Mouse (Mus musculus) small intestine, adult 10 weeks (tissue): Measurements from ENCODE around the gene Camta1. TPM values are rescaled to one million over a fixed set of nuclear protein-coding genes. Genes with fewer than 3 reads are reported as not detected.

ENCODE experiments used
- polyA plus RNA-seq: library from polyadenylated mRNA; stranded (reverse); fragments of 350-450 nt; fragmentation: Illumina TruSeq; extraction: RNeasy Lipid Tissue Mini Kit (QIAGEN cat#74804); gene quantifications from one replicate; pipeline ENCODE4 v1.2.3, GENCODE M21; 2014; ENCODE audit warnings: low replicate concordance

Camta1 gene
- polyA plus RNA-seq: 30.6 TPM

DNA sequence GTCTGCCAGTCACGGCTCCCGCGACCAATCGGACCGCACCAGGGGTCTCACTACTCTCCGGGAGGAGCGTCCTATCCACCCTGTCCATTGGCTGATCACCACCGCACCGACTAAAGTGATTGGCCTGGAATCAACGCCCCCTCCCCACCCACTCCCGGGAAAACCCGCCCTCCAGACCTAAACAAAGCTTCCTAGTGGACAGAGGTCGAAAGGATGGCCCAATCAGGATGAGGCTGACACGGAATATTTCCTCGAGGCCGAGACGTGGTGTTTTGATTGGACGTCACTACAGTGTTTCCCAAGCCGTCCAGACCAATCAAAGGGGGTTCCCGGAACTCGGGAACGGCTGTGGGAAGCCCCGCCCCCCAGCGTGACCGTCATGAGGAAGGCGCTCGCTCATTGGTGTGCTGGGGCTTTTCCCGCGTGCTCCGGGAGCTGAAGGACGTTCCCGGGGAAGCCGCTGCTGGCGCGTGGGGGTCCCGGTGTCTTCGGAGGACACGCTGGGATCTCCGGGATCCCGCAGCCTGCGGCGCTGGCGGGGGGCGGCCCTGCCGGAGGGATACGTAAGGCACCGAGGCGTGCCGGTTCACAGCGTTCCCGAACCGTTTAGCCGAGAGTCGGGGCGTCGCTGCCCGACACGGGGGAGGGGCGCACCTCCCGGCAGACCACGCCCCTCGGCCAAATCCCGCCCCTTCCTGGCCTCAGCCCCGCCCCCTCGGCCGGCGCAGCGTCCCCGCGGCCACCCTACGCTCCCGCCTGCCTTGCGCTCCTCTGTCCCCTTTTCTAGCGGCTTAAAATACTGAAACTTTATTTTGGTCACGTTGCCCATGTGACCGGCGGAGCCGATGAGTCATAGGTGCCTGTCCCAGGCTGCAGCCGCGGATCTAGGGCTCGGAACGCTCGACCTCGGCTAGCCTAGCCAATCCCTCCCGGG lies at the start of gene Camta1:
Gene Camta1, minus strand, starts transcription at position 71 of the 934 bp plus-strand sequence.

DNA sequence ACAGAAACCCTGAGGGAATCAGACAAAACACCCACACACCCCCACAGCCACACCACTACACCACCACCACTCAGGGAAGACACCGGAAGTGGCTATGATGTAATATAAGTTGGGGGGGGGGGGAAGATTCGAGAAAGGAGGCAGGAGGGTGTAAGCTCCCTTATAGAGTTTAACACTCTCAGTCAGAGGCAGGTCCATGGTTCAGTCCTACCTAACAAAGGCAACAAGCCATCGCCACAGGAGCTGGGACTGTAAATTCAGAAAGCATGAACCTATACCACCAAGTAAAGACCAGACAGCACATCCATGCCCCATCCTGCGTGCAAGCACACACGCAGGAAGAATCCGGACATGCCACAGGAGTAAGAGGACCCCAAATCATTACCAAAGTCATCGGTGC lies 772.4 kb downstream of the Camta1 start, which contains the start of gene Gm13090:
Gene Gm13090, plus strand, starts transcription at position 301 of the 400 bp plus-strand sequence.

DNA sequence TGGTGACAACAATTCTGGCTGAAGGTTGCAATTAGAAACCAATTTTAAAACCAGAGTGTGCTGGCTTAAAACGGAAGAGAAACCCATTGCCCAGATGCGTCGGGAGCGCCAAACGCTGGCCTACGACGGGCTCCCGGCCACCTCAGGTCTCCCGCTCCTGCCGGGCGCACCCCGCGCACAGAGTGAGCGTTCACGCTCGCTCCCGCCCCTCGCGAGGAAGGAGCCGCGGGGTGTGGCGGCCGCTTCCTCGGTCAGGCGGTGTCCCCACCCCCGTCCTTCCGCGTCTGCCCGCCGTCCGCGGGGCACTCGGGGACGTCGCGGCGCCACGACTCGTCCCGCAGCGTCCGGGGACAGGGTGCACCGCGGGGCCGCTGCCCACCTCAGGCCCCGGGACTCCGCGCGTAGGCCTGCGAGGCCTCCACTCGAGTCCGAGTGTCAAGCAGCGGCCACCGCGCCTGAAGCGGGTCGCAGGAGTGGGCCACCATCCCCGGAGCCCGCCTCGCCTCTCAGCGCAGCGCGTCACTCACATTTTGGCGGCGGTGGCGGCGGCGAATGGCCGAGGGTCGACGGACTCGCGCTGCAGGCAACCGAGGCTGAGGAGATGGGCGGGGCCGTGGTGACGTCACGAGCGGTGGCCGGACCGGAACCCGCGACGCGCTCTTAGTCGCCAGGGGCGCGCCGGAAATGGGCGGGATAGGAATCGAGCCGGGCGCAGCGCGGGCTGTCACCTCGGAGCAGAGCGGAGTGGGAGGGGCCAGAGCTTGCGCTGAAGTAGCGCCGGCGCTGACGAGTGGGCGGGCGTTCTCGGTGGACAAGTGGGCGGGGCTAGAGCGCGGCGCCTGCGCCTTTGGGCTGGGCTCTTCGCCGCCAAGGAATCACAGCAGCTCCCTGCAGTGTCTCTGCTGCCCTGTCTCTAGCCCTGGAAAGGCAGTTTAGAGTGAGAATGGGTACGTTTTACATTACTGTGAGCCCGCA lies 804.0 kb downstream of the Camta1 start, which contains the start of gene Vamp3:
Gene Vamp3, minus strand, starts transcription at position 617 of the 975 bp plus-strand sequence.

DNA sequence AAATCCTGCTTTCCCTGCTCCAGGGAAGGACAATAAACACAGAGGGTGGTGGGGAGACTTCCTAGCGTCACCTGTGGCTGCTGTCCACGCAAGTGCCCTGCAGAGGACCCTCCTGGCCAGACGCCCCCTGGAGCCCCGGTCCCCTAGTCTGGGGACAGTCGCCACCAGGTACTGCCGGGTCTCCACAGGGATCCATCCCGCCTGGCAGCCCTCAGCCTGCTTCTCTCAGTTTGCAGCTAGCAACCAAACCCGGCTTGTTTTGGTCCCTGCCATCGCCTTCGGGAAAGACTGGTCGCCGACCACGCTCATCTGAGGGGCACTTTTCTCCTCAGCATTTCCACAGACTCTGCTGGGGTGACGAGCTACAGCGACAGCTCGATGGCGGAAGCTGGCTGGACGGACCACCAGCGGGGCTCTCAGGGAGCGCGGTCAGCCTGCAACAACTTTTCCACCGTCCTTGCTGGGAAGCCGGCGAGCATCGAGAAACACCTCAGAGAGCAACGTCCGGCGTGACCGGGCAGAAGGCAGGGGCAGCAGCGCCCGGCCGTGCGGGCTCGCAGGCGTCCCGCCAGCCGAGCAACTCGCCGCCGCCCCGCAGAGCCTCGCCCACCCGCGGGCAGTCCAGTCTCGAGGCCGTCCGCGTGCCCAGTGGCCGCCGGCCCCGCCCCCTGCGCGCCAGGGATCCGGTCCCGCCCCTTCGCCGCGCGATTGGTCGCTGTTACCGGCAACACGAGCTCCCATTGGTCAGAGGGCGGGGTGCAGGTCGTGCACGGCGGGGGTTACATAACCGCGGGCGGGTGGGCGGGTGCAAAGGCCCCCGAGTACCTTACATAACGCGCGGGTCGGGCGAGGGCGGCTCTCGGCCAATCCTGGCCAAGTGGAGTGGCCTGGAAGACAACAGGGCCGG lies 817.4 kb downstream of the Camta1 start, which contains the start of gene Per3:
Gene Per3, minus strand, starts transcription at position 629 of the 907 bp plus-strand sequence.

DNA sequence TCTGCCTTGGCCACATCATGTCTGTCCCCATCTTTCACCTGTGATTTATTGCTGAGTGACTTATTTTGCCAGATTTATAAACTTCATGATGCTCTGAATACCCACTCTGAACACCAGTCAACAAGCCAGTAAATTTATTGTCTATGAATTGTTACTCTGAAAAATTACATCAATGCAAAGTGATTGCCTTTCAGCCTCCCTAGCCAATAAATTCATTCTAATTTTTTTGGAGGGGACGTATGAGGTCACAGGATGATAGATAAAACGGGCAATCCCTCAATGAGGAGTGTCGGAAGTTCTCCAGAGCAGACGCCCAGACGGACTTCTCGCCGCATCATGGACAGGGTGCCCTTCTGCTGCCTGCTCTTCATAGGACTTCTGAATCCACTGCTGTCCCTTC lies 864.9 kb downstream of the Camta1 start, which contains the start of gene Uts2:
Gene Uts2, plus strand, starts transcription at position 301 of the 400 bp plus-strand sequence.

DNA sequence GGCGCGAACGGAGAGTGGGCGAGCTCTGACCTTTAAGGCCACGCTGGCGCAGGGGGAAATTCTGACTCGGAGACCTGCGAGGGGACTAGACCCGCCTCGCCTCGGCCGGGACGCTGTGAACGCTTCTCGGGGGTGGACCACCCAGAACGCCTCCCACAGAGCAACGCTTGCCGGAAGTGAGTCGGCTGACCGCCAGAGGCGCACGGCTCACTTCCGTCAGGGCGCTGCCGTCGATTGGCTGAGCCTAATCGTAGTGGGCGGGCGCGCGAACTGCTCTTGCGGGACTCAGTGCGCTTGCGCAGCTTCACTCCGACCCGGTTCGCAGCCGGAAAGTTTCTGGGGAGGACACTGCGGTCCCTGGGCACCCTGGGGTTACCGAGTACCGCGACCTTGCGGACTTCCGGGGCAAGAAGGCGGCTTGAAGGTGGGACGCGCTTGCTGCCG lies 947.4 kb downstream of the Camta1 start, which contains the start of the genes Park7 and Tnfrsf9:
Gene Park7, minus strand, starts transcription at position 148 of the 444 bp plus-strand sequence.
Gene Tnfrsf9, plus strand, starts transcription at position 273 of the 444 bp plus-strand sequence.

Other genes starting within 250 kb of the Camta1 start
- 17.6 TPM for gene Dnajc11, start 71.8 kb upstream of the Camta1 start, polyA plus RNA-seq
- gene Thap3, start 127.1 kb upstream of the Camta1 start, polyA plus RNA-seq: not detected
- gene Phf13, start 134.4 kb upstream of the Camta1 start, polyA plus RNA-seq: 4.8 TPM
- gene Klhl21, start 146.9 kb upstream of the Camta1 start, polyA plus RNA-seq: 1.1 TPM
- gene Zbtb48, start 165.8 kb upstream of the Camta1 start, polyA plus RNA-seq: 1.3 TPM
- gene Tas1r1, start 176.7 kb upstream of the Camta1 start, polyA plus RNA-seq: not detected
- 9.7 TPM for gene Nol9, start 177.4 kb upstream of the Camta1 start, polyA plus RNA-seq
- gene Plekhg5, start 210.6 kb upstream of the Camta1 start, polyA plus RNA-seq: not detected